Mouse (Mus musculus): ENCODE results near the gene Spred2.

Gene Spred2

GRCm38 (mm10) chr11:19923888-19924756 lies at the start of gene Spred2:
TSS of gene Spred2 (plus strand) at chr11:19924375.
- DNase-seq (ENCODE audit: low read depth, low spot score), result peak; percentile 97

DNA sequence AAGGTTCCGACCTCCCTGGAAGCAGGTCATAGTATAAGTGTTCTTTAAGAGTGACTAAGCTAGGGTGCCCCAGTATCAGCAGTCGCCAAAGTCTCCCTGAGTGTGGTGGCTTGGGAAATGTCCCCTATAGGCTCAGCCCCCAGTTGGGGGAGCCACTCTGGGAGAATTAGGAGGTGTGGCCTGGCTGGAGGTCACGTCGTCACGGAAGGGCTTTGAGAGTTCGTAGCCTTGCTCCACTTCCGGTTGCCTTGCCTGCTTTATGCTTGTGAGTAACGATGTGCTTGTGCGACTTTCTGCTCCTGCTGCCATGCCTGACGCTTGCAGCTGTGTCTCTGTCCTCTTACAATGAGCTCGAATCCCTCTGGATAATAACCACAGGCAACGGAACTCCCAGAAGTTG lies 48.6 kb upstream of the Spred2 start:
- DNase-seq (ENCODE audit: low read depth, low spot score), result peak; percentile 40

- no peak for DNase-seq (ENCODE audit: low read depth, low spot score)
Observed at GRCm38 (mm10) chr11:19875964-19876363, 48.2 kb upstream of the Spred2 start.

DNA sequence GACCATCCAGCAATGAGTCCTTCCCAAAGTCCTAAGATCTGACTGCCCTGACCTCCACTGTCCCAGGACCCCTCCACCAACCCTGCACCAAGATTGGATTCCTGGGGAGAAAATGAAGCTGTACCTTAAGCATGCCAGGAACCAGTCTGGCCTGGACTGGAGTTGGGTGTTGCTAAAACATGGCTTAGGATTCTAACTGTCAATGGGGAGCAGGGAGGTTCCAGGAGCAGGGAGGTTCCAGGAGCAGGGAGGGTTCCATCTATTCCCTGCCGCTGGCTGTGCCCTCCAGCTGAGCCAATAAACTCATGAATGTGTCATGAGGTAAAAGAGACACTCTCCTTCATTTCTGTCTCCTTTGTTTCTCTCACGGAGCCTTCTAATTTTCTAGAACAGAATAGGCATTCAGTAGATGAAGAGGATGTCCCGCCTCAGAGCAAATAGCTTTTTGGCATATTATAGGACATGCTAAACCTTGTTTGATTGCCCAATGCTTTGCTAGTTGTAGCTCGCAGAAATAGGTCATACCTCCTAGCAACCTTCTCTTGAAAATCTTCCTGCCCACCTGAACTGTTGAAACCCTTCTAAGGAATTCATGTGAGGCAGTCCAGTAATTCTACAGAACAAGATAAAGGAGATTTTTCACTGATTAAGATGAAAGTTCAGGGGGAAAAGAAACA lies 46.8 kb upstream of the Spred2 start:
- peak; percentile 78 for DNase-seq (ENCODE audit: low read depth, low spot score)

DNA sequence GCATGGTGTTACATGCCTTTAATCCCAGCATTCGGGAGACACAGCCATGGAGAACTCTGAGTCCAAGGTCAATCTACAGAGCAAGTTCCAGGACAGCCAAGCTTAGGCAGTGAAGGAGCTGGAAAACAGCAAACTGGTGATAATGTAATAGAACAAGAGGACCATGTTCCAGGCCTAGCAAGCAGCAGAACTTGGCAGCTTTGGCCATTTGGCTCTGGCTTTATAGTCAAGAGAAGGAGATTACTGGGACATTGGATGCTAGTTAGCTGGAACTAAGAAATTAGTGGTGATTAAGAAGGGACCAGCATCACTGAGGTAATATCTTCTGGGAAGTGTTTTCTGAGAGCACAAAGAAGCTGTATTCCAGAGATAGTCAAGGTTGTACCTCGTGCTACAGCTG lies 42.8 kb upstream of the Spred2 start:
- no peak for DNase-seq (ENCODE audit: low read depth, low spot score)

DNA sequence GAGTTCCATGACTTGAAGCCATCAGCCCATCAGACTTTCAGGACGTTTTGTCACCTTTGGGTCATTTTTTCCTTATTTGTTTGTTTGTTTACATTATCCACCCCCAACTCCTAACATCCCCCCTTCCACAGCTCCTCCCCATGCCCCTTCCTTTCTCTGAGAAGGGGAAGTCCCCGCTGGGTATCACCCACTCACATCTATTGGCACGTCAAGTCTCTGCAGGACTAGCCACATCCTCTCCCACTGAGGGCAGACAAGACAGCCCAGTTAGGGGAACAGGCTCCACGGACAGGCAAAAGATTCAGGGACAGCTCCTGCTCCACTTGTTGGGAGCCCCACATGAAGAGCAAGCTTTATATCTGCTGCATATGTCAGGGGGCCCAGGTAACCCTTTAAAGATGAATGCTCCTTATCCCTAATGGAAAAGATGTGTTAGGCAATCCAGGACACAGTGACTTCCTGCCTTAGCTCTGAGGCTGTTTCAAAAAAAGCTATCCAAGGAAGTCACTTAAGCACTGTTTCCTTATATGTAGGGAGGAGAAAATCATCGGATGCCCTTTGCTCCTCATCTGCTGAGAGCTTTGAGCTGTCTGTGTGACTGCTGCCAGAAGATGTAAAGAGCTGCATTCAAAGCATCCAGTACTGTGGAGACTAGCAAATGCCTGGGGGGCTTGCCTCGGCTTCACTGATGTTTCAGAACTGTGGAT lies 33.3 kb upstream of the Spred2 start:
- DNase-seq (ENCODE audit: low read depth, low spot score), result no peak

DNA sequence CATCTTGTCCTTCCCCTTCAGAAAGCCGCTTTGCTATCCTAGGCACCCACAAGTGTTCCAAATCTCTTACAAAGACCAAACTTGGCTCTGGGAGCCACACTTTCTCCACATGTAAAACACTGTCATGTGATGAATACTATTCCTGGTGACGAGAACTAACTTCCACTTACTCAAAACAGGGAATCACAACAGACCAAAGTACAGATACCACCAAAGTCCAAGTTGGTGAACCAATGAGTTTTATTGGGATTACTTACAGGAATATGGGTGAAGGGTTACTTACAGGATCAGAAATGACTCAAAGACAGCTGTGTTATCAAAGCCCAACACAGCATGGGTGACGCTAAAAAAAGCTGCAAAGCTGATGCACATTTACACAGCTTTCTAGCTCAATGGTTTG lies 30.9 kb upstream of the Spred2 start:
- no peak for DNase-seq (ENCODE audit: low read depth, low spot score)

DNA sequence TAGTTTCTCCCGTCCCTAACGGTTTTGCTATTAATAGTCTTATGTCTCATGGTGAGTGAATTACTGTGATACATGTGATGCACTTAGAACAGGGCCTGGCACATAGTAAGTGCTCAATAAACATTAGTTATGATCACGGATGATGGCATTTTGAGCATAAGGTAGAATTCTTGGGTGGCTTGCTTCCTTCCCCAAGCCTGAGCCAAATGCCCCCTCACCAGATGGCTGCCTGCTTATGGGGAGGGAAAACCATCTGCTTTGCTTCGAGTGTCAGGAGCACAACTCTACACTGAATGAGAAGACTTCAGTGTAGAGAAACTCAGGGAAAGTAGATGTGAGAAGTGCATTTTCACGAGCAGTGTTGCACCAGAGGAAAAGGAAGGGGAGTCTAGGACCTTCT lies 24.6 kb upstream of the Spred2 start:
- no peak for DNase-seq (ENCODE audit: low read depth, low spot score)

DNA sequence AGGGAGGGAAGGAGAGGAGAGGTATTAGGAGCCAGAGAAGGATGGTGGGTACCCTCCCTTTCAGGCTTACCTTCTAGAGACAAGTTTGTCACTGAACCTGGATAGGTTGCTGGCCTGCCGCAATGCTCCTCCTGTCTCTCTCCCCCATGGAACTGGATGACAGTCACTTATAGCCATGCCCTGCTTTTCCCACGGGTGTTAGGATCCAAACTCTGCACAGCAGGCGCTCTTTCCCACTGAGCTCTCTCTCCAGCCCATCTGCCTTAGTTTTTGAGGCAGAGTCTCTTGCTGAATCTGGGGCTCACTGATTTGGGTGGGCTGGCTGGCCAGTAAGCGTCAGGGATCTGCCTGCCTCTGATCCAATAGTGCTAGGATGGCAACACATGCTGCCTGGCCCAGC lies 23.5 kb upstream of the Spred2 start:
- DNase-seq (ENCODE audit: low read depth, low spot score), result no peak

GRCm38 (mm10) chr11:19911216-19911615 lies 13.0 kb upstream of the Spred2 start:
- peak; percentile 87 for DNase-seq (ENCODE audit: low read depth, low spot score)

DNA sequence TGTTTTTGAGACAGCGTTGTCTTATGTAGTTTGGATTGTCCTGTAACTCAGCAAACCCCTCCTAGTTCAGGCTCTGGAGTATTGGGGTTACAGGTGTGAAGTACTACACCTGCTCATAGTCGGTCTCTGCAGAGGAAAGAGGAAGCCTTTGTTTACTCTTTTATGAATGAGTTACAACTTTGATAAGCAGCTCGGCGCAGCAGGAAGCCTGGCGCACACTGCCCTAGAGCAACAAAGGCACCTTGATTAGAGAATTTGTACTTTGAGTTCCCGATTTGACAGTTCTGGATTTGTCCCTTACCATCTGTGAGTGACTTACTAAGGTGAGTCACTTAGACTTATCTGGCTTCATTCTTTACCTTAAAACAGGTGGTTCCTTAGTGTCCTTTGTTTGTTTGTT lies 12.0 kb upstream of the Spred2 start:
- DNase-seq (ENCODE audit: low read depth, low spot score), result no peak

- DNase-seq (ENCODE audit: low read depth, low spot score), result peak; percentile 63
Observed at GRCm38 (mm10) chr11:19912661-19913060, 11.5 kb upstream of the Spred2 start.

- peak; percentile 41 for DNase-seq (ENCODE audit: low read depth, low spot score)
Observed at GRCm38 (mm10) chr11:19913761-19914160, 10.4 kb upstream of the Spred2 start.

DNA sequence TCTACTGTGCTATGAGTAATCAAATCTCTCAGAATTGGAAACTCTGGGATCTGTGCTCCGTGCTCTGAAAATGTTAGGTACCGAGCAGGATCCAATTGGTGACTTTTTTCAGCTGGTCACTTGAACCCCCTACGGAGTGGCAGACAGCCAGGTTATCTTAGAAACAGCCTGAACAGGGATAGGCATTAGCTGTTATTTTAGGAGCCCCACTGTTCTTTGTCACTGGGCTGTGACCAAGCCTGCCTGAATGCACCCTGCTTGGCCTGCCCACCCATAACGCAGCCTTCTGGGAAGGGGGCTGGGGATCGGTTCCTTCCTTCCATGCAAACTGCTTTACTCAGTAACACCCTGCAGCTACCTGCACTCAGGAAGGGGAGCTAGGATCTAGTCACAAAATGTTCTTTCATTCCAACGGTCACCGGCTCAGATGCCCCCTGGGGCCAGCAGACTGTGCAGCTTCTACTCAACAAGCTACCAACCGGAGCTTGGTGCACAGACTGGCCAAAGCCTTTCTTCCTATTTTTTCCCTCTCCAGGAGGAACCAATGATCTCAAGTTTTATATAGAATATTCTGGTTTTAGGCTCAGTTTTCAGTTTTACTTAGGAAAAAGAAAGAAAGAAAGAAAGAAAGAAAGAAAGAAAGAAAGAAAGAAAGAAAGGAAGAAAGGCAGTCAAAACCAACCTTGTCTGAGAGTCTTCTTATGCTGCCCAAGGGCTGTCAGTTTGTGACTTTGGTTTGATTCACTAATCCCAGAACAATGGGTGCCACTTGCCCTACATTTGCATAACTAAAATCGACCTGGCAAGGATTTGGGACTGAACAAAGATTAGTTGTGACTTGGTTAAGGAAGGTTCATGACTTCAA lies 6.6 kb upstream of the Spred2 start:
- DNase-seq (ENCODE audit: low read depth, low spot score), result peak; percentile 65

- no peak for DNase-seq (ENCODE audit: low read depth, low spot score)
Observed at GRCm38 (mm10) chr11:19918246-19918540, 6.0 kb upstream of the Spred2 start.

- DNase-seq (ENCODE audit: low read depth, low spot score), result peak; percentile 89
Observed at GRCm38 (mm10) chr11:19919460-19919784, 4.8 kb upstream of the Spred2 start.

- DNase-seq (ENCODE audit: low read depth, low spot score), result peak; percentile 89
Observed at GRCm38 (mm10) chr11:19919785-19920671, 4.1 kb upstream of the Spred2 start.

- no peak for DNase-seq (ENCODE audit: low read depth, low spot score)
Observed at GRCm38 (mm10) chr11:19921723-19922122, 2.5 kb upstream of the Spred2 start.

GRCm38 (mm10) chr11:19922208-19922607 lies 2.0 kb upstream of the Spred2 start:
- no peak for DNase-seq (ENCODE audit: low read depth, low spot score)

GRCm38 (mm10) chr11:19924757-19925148 lies 578 bp downstream of the Spred2 start:
- DNase-seq (ENCODE audit: low read depth, low spot score), result no peak
